Mouse (Mus musculus): ENCODE measurements at regions not wholly inside any gene's neighbourhood (a gene's known extent, or its start where the extent isn't known, plus 50 kb on each side); places are given as distances from the start of the nearest gene placed in this dataset.
A peak's percentile ranks its signal among the peaks of the same experiment; 100 is the strongest.

DNA sequence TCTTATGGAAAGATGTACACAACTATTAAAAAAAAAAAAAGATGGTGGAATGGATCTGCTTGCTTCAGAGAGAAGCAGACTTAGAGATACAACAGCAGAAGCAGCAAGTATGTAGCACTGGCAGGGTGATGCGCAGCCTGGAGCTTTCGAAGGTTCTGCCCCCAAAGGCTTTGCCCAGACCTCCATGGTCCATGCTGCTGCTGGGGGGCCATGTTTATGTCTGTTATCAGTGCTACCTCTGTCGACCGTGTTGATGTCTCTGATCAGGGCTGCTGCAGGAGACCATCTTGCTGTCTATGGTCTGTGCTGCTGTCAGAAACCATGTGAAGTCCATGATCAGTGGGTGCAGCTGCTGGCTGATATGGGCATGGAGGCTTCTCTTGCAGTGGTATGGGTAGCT, 88.6 kb upstream of the Fam189a1 start:
- DNase-seq (ENCODE audit: low spot score) = peak; percentile 2

DNA sequence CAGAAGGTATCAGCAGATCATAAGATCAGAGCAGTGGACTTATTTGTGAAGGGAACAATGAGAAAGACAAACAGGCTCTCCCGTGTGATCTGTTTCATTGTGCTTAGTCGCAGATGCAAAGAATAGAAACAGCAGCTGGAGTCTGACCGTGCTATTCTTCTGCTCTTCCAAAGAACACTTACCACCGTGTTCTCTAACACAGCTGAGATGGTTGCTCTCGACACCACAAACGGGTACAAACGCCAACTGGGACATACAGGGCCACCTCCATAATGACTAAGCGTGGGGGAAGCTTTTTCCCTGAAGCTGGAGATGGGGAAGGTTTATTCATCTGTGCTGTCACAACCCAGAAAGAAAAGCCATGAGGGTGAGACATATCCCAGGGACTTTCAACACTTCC, 84.8 kb upstream of the Fam189a1 start:
- peak; percentile 1 for DNase-seq (ENCODE audit: low spot score)

DNA sequence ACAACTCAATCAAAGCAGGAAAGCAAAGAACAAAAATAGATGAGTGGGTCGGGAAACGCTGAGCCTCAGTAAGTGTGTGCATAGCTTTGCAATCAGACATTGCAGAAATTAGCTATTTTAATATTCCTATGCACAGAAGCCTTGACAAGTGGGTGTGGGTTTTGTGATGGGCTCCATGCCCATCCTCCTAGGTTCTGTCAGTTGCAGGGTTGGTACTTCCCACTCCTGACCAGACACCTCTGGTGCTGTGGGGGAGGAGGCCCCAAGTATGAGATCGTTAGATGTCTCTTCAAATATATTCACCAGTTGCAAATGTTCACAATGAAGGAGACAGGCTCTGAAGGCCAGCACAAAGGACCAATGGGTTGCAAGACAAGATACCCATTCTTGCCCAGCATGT, 79.3 kb upstream of the Fam189a1 start:
- DNase-seq (ENCODE audit: low spot score) = no peak

DNA sequence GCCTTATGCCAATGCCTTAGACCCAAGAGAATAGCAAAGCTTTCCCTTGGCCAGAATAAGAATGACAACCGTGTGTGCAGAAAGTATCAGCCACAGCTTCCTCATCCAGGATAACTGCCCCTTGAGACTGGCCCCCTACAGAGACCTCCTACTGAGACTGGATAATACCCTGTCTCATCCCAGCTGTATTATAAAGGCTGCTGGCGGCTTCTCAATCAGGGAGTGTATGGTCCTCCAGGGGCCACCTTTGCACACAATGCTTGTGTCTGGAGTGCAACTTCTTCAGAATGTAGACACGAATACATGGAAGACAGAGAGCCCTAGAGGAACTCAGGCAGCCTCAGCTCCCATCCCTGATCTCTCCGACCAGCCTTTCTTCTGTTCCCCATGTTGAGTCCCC, 77.3 kb upstream of the Fam189a1 start:
- no peak for DNase-seq (ENCODE audit: low spot score)

DNA sequence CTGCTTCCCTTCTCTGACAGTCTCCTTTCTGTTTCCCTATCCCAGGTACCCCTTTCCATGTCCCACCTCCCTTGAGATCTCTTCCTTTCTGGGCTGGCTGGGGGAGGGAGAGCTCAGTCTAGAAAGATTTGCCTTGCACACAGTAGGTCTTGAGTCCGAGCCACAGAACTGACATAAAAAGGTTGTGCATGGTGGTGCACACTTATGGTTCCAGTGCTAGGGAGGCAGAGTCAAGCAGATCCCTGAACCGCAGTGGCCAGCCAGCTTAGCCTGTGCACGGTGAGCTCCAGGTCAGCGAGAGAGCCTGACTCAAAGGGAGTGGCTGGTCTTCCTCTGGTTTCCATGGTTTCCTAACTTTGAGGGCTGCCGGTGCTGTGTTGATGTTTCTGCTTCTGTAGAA, 72.9 kb upstream of the Fam189a1 start:
- DNase-seq (ENCODE audit: low spot score) = no peak

DNA sequence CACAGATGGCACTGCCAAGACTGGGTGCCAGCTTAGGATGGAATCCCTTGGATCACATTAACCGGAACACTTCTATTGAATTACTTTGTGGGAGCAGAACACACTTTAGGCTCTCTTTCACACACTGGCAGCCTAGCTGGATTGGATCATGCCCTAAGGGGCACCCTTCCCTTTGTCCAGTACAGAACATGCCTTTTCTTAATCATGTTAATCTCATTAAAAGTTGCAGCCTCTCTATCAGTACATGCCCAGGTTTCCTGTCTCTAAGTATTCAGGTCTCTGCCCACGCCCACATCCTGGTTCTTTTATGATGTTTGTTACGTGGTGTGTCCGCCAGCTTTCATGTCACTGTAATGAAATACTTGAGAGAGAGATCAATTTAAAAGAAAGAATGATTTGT, 69.8 kb upstream of the Fam189a1 start:
- no peak for DNase-seq (ENCODE audit: low spot score)

DNA sequence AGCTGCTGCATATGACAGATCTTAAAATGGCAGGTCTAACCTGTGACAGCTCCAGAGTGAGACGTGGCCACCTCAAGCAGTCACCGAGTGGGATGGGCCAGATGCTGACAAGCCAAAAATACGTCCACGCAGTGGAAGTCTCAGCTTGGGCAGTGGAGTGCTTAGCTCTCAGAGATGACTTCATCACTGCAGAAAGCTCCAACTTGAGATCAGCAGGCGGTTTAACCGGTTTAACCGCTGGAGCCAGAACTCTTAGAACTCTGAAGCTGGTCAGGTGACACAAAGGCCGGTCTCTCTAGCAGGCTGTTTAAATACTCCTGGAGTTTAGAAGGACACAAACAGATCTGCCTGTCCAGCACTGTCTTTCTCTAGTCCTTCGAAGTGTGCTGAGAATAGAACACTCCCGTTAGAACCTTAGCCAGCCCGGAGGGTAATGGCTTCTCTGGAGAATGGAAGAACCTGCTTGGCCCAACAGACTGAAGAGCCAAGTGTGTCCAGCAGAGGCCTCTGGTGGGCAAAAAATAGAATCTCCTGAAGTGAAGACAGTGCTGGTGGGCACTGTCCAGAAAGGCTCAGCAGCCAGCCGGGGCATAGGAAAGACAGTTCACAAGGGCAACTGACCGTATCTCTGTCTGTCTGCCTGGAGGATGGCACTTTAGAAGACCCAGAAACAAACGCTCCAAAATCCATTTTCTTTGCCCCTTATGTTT, 57.0 kb upstream of the Fam189a1 start:
- peak; percentile 32 for DNase-seq (ENCODE audit: low spot score)

DNA sequence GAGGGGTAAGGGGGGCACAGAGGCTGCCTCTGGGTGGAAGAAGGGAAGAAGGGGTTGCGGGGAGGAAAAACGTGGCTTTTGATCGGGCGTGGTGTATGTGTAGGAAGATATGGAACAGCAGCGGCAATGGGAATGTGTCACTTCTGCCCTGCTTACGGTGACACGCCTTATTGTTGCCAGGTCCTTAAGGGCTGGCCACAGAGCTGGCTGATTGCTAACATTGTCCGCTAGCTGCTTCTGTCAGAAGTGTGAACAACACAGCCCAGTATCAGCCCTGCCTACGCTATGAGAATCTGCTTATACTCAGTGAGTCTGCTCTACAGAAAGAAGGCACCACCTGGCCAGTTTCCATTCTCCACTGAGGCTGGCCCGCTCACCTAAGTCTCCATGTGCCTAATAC, 50.9 kb upstream of the Fam189a1 start:
- no peak for DNase-seq (ENCODE audit: low spot score)

All from testis, postnatal 14 days (tissue).